Mouse (Mus musculus): ENCODE measurements around the gene Slc25a13.

Gene Slc25a13

GRCm38 (mm10) chr6:6216507-6217285 is at the start of gene Slc25a13:
Gene Slc25a13, minus strand, starts transcription at chr6:6217173.
- peak; percentile 75 for DNase-seq

- no peak for DNase-seq
Observed at GRCm38 (mm10) chr6:6265761-6266160, 48.8 kb upstream of the Slc25a13 start.

- DNase-seq: no peak
Observed at GRCm38 (mm10) chr6:6263293-6263911, 46.4 kb upstream of the Slc25a13 start.

- no peak for DNase-seq
Observed at GRCm38 (mm10) chr6:6260917-6261316, 43.9 kb upstream of the Slc25a13 start.

- no peak for DNase-seq
Observed at GRCm38 (mm10) chr6:6248500-6248899, 31.5 kb upstream of the Slc25a13 start.

GRCm38 (mm10) chr6:6243828-6244227 is 26.9 kb upstream of the Slc25a13 start:
- no peak for DNase-seq

- no peak for DNase-seq
Observed at GRCm38 (mm10) chr6:6242114-6242513, 25.1 kb upstream of the Slc25a13 start.

GRCm38 (mm10) chr6:6236788-6237298 is 19.9 kb upstream of the Slc25a13 start:
- DNase-seq: no peak

- no peak for DNase-seq
Observed at GRCm38 (mm10) chr6:6230262-6230661, 13.3 kb upstream of the Slc25a13 start.

GRCm38 (mm10) chr6:6222721-6223120 is 5.7 kb upstream of the Slc25a13 start:
- DNase-seq: no peak

GRCm38 (mm10) chr6:6220574-6220973 is 3.6 kb upstream of the Slc25a13 start:
- no peak for DNase-seq

- no peak for DNase-seq
Observed at GRCm38 (mm10) chr6:6219661-6220370, 2.8 kb upstream of the Slc25a13 start.

- no peak for DNase-seq
Observed at GRCm38 (mm10) chr6:6217286-6217625, 283 bp upstream of the Slc25a13 start.

GRCm38 (mm10) chr6:6216120-6216506 is 860 bp downstream of the Slc25a13 start:
- no peak for DNase-seq

GRCm38 (mm10) chr6:6212360-6213310 is 4.3 kb downstream of the Slc25a13 start:
- no peak for DNase-seq

GRCm38 (mm10) chr6:6211958-6212357 is 5.0 kb downstream of the Slc25a13 start:
- DNase-seq: no peak

- no peak for DNase-seq
Observed at GRCm38 (mm10) chr6:6210637-6211036, 6.3 kb downstream of the Slc25a13 start.

- DNase-seq: no peak
Observed at GRCm38 (mm10) chr6:6208351-6209059, 8.5 kb downstream of the Slc25a13 start.

GRCm38 (mm10) chr6:6207836-6208235 is 9.1 kb downstream of the Slc25a13 start:
- no peak for DNase-seq

GRCm38 (mm10) chr6:6207395-6207794 is 9.6 kb downstream of the Slc25a13 start:
- no peak for DNase-seq

GRCm38 (mm10) chr6:6205599-6206165 is 11.3 kb downstream of the Slc25a13 start:
- DNase-seq: no peak

- DNase-seq: no peak
Observed at GRCm38 (mm10) chr6:6202451-6202850, 14.5 kb downstream of the Slc25a13 start.

Data from thymus, postnatal 14 days (tissue).